Mouse (Mus musculus) erythroblast, embryonic 14.5 days (primary cell): ENCODE results near the gene Igbp1. TPM values are rescaled to one million over a fixed set of nuclear protein-coding genes. Genes with fewer than 3 reads are reported as not detected.

ENCODE experiments used
- H3K27me3 ChIP-seq: 2 replicates; pipeline ENCODE4 v1.6.1; 2012; ENCODE audit warnings: inconsistent platforms; ENCODE audit not compliant: control insufficient read depth
- H3K36me3 ChIP-seq: 2 replicates; pipeline ENCODE4 v1.6.1; 2012; ENCODE audit warnings: mild to moderate bottlenecking, inconsistent platforms; ENCODE audit not compliant: control insufficient read depth
- H3K4me1 ChIP-seq: 2 replicates; pipeline ENCODE4 v1.6.1; 2012; ENCODE audit warnings: inconsistent platforms; ENCODE audit not compliant: control insufficient read depth
- H3K4me3 ChIP-seq: replicated peaks from 2 replicates; pipeline ENCODE3; 2012; ENCODE audit warnings: moderate library complexity, mild to moderate bottlenecking, inconsistent platforms
- H3K9me3 ChIP-seq: 2 replicates; pipeline ENCODE4 v1.6.1; 2012; ENCODE audit warnings: low read length, inconsistent platforms, mixed read lengths; ENCODE audit not compliant: control insufficient read depth
- GATA1 ChIP-seq: IDR thresholded peaks from 2 replicates; pipeline ENCODE4 v1.6.1; 2012; ENCODE audit warnings: low read length, inconsistent platforms, mixed read lengths
- TAL1 ChIP-seq: IDR thresholded peaks from 3 replicates; pipeline ENCODE4 v1.6.1; 2012; ENCODE audit warnings: low read length, inconsistent platforms, mixed read lengths
- polyA plus RNA-seq: library from polyadenylated mRNA; stranded (reverse); fragments of >175 nt; gene quantifications from 2 replicates; pipeline ENCODE4 v1.2.3, GENCODE M21; 2012

Igbp1 gene
- polyA plus RNA-seq, 1 experiment = 1.7 TPM

- peaks cover 15% of the 10 kb centered on the region for H3K36me3 ChIP-seq
- no peak overlapping the region for H3K4me3 ChIP-seq
- TF ChIP-seq TAL1 (no peak), GATA1 (no peak)
- no peaks in the 10 kb centered on the region for H3K4me1 ChIP-seq
- H3K27me3 ChIP-seq = no peaks in the 10 kb centered on the region; the same call in 1 of the 2 replicates
- H3K9me3 ChIP-seq = no peaks in the 10 kb centered on the region
These were observed 14.1 kb downstream of the Igbp1 start for GRCm38 (mm10) chrX:100508164-100508563.

DNA sequence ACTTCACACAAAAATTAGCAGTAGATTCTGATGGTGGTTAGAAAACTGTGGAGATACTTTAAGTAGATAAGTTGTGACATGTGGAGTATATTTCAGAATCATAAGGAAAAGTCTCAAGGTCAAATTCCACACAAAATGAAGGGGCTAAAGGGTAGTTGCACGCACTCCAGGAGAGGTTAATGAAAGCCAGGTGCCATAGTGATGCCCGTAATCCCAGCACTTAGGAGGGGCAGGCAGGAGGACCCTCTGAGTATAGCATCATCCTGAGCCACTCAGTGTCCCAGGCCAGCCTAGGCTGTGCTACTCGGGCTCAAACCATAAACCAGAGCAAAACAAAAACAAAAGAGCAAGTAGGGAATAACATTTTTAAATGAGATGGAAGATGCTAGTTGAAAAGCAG, 15.8 kb downstream of the Igbp1 start:
- TF ChIP-seq TAL1 (no peak), GATA1 (no peak)
- H3K9me3 ChIP-seq = no peaks in the 10 kb centered on the region
- H3K36me3 ChIP-seq = peaks cover 15% of the 10 kb centered on the region
- H3K4me1 ChIP-seq = no peaks in the 10 kb centered on the region
- no peak overlapping the region for H3K4me3 ChIP-seq
- no peaks in the 10 kb centered on the region; the same call in 1 of the 2 replicates for H3K27me3 ChIP-seq

DNA sequence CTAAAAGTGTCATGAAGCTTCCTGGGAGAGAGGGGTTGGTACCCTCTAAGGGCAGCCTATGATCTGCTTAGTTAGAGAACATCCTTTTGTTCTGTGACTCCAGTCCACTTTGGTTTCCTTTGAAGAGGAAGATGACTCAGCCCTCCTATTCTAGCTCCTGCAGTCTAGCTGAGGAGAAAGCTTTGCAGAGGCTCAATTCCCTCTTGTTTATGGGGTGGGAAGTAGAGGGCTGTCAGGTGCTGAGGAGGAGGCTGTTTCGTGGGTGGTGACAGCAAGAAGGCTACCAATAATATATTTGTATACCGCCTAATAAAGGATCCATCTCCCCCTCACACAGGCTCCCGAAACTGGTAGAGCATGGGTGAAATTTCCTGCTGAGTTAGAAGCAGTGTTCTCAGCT, 22.6 kb downstream of the Igbp1 start:
- TF ChIP-seq GATA1 (no peak), TAL1 (no peak)
- no peak overlapping the region for H3K4me3 ChIP-seq
- peaks cover 9% of the 10 kb centered on the region for H3K36me3 ChIP-seq
- no peaks in the 10 kb centered on the region for H3K9me3 ChIP-seq
- H3K4me1 ChIP-seq = no peaks in the 10 kb centered on the region
- H3K27me3 ChIP-seq = no peaks in the 10 kb centered on the region

GRCm38 (mm10) chrX:100517626-100518025, 23.5 kb downstream of the Igbp1 start:
- Histone ChIP-seq H3K4me1 (no peaks in the 10 kb centered on the region), H3K36me3 (peaks cover 9% of the 10 kb centered on the region), H3K9me3 (no peaks in the 10 kb centered on the region), H3K4me3 (no peak overlapping the region), H3K27me3 (no peaks in the 10 kb centered on the region)
- TF ChIP-seq GATA1 = no peak
- TF ChIP-seq TAL1 = no peak

GRCm38 (mm10) chrX:100518532-100518931, 24.4 kb downstream of the Igbp1 start:
- Histone ChIP-seq H3K4me1 (no peaks in the 10 kb centered on the region), H3K4me3 (no peak overlapping the region), H3K27me3 (no peaks in the 10 kb centered on the region), H3K9me3 (no peaks in the 10 kb centered on the region), H3K36me3 (peaks cover 9% of the 10 kb centered on the region)
- TF ChIP-seq GATA1 = no peak
- no peak for TF ChIP-seq TAL1

GRCm38 (mm10) chrX:100524471-100524870, 30.4 kb downstream of the Igbp1 start, which contains the start of gene Dgat2l6:
TSS of gene Dgat2l6 (plus strand) at chrX:100524838.
- H3K4me1 ChIP-seq = no peaks in the 10 kb centered on the region
- no peak for TF ChIP-seq GATA1
- no peak for TF ChIP-seq TAL1
- peaks cover 5% of the 10 kb centered on the region for H3K27me3 ChIP-seq
- H3K4me3 ChIP-seq = no peak within 1 kb of the TSS
- no peaks in the 10 kb centered on the region for H3K9me3 ChIP-seq
- no peaks in the 10 kb centered on the region for H3K36me3 ChIP-seq

- no peaks in the 10 kb centered on the region for H3K4me1 ChIP-seq
- H3K36me3 ChIP-seq = no peaks in the 10 kb centered on the region
- no peaks in the 10 kb centered on the region for H3K9me3 ChIP-seq
- TF ChIP-seq GATA1 = no peak
- no peak for TF ChIP-seq TAL1
- H3K4me3 ChIP-seq = no peak overlapping the region
- H3K27me3 ChIP-seq = no peaks in the 10 kb centered on the region; the same call in 1 of the 2 replicates
These were observed 61.9 kb downstream of the Igbp1 start for GRCm38 (mm10) chrX:100556026-100556425.

DNA sequence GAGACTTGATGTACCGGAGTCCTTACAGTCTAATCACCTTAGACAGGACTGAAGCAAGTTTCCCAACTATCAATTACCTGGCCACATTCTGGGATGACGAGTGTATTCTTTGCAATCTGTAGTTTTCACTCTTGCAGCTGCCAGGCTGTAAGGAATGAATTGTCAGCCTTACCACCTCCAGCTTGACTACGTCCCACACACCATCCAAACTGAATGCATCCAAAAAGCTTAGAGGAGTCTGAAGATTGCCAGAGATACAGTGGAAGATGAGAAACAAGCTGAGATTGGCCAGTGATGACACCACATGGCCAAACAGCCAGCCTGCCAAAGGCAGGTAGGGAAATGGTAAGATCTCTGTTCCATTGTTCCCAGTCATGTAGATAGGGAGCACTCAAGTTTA, 71.6 kb downstream of the Igbp1 start:
- no peaks in the 10 kb centered on the region for H3K4me1 ChIP-seq
- no peaks in the 10 kb centered on the region for H3K9me3 ChIP-seq
- no peak for TF ChIP-seq GATA1
- no peak for TF ChIP-seq TAL1
- H3K4me3 ChIP-seq = no peak overlapping the region
- no peaks in the 10 kb centered on the region for H3K36me3 ChIP-seq
- no peaks in the 10 kb centered on the region for H3K27me3 ChIP-seq

Other genes starting within 250 kb of the Igbp1 start
- gene Otud6a, start 65.3 kb upstream of the Igbp1 start, polyA plus RNA-seq = not detected in 2 replicates
- not detected in 2 replicates for gene Awat2, start 51.6 kb upstream of the Igbp1 start, polyA plus RNA-seq
- not detected in 2 replicates for gene Dgat2l6, start 30.5 kb downstream of the Igbp1 start, polyA plus RNA-seq
- gene Awat1, start 78.0 kb downstream of the Igbp1 start, polyA plus RNA-seq = not detected in 2 replicates
- not detected in 2 replicates for gene P2ry4, start 100.6 kb downstream of the Igbp1 start, polyA plus RNA-seq
- not detected in 2 replicates for gene Arr3, start 111.2 kb downstream of the Igbp1 start, polyA plus RNA-seq
- 0.61 and 0.92 TPM in 2 replicates for gene Kif4, start 131.4 kb downstream of the Igbp1 start, polyA plus RNA-seq
- 2.0 and 3.0 TPM in 2 replicates for gene Pdzd11, start 132.3 kb downstream of the Igbp1 start, polyA plus RNA-seq
- gene Gdpd2, start 235.6 kb downstream of the Igbp1 start, polyA plus RNA-seq = not detected in 2 replicates